Mouse (Mus musculus) embryonic facial prominence, embryonic 14.5 days (tissue): ENCODE measurements around the gene Recql5. TPM values are rescaled to one million over a fixed set of nuclear protein-coding genes. Genes with fewer than 3 reads are reported as not detected.
A peak's percentile ranks its signal among the peaks of the same experiment; 100 is the strongest.

ENCODE experiments used
- ATAC-seq: fragments of 200-750 bp; cut with Nextera tagmentation; 2 replicates; pipeline ENCODE4 v1.8.0; 2017; ENCODE audit warnings: low read depth, moderate number of reproducible peaks, moderate TSS enrichment
- DNase-seq: peaks from one replicate; pipeline ENCODE4 v3.0.0-alpha.2; 2015; ENCODE audit warnings: low spot score
- H3K27ac ChIP-seq: fragments of 300-500 bp; sonication (generic); replicated peaks from 2 replicates; pipeline ENCODE4 v1.5.1; 2014; ENCODE audit warnings: low read depth, mild to moderate bottlenecking, low read length, moderate library complexity
- H3K27me3 ChIP-seq: fragments of 300-500 bp; sonication (generic); replicated peaks from 2 replicates; pipeline ENCODE4 v1.6.1; 2014; ENCODE audit warnings: low read length; ENCODE audit not compliant: control insufficient read depth, insufficient read depth
- H3K36me3 ChIP-seq: fragments of 300-500 bp; sonication (generic); 2 replicates; pipeline ENCODE4 v1.6.1; 2014; ENCODE audit warnings: low read length, mixed read lengths; ENCODE audit not compliant: control insufficient read depth, insufficient read depth
- H3K4me1 ChIP-seq: fragments of 300-500 bp; sonication (generic); 2 replicates; pipeline ENCODE4 v1.6.1; 2014; ENCODE audit warnings: antibody characterized with exemption, low read length; ENCODE audit not compliant: control insufficient read depth, insufficient read depth
- H3K4me2 ChIP-seq: fragments of 300-500 bp; sonication (generic); 2 replicates; pipeline ENCODE4 v1.6.1; 2014; ENCODE audit warnings: low read depth, mild to moderate bottlenecking, low read length, moderate library complexity, mixed read lengths
- H3K4me3 ChIP-seq: fragments of 300-500 bp; sonication (generic); 2 replicates; pipeline ENCODE4 v1.5.1; 2014; ENCODE audit warnings: low read depth, mild to moderate bottlenecking, low read length
- H3K9ac ChIP-seq: fragments of 300-500 bp; sonication (generic); 2 replicates; pipeline ENCODE4 v1.6.1; 2014; ENCODE audit warnings: low read depth, mild to moderate bottlenecking, low read length, moderate library complexity, mixed read lengths
- H3K9me3 ChIP-seq: fragments of 300-500 bp; sonication (generic); 2 replicates; pipeline ENCODE4 v1.6.1; 2016; ENCODE audit warnings: low read length; ENCODE audit not compliant: control insufficient read depth
- WGBS: fragments of 180-500 bp; shearing (Covaris S2); extraction: QIAGEN DNeasy Blood & Tissue Kit; methylation state at CpG from one replicate; pipeline ENCODE4 v1.1.7; 2014; 5-methylcytosine and 5-hydroxymethylcytosine counted together
- polyA plus RNA-seq: library from polyadenylated mRNA; unstranded; fragments of >200 nt; fragmentation: Nextera tagmentation; extraction: Ambion mirVana; gene quantifications from 2 replicates; pipeline ENCODE4 v1.2.1, GENCODE M21; 2014

Recql5 gene
- polyA plus RNA-seq, 1 experiment from 2014 or later = 13.3 TPM

GRCm38 (mm10) chr11:115948316-115948715 lies 15.0 kb upstream of the Recql5 start:
- Histone ChIP-seq H3K27me3 (no peaks in the 10 kb centered on the region), H3K36me3 (peaks cover 75% of the 10 kb centered on the region), H3K4me1 (no peaks in the 10 kb centered on the region), H3K4me3 (no peak overlapping the region), H3K4me2 (no peak overlapping the region), H3K9me3 (no peaks in the 10 kb centered on the region), H3K27ac (no peak overlapping the region), H3K9ac (no peak overlapping the region)
- WGBS = 87% methylated on average over 9 of the region's 9 CpGs
- ATAC-seq = no peak
- no peak for DNase-seq

- ATAC-seq (0 out of 2 replicates have a peak, but pooled peaks have one; percentile 9), DNase-seq (peak; percentile 71)
- Histone ChIP-seq H3K4me1 (no peaks in the 10 kb centered on the region), H3K4me2 (no peak overlapping the region), H3K4me3 (no peak overlapping the region), H3K36me3 (peaks cover 78% of the 10 kb centered on the region), H3K27me3 (no peaks in the 10 kb centered on the region), H3K27ac (peak overlapping the region; percentile 65), H3K9me3 (no peaks in the 10 kb centered on the region), H3K9ac (no peak overlapping the region)
- 86% methylated on average over 9 of the region's 9 CpGs for WGBS
These were observed 13.0 kb upstream of the Recql5 start for GRCm38 (mm10) chr11:115946221-115946828.

GRCm38 (mm10) chr11:115945247-115945646 lies 12.0 kb upstream of the Recql5 start:
- peak; percentile 77 for ATAC-seq
- DNase-seq = peak; percentile 74
- H3K36me3 ChIP-seq = peaks cover 78% of the 10 kb centered on the region
- 0 out of 2 replicates have a peak overlapping the region, but pooled peaks have one; percentile 5 for H3K9ac ChIP-seq
- no peak overlapping the region for H3K4me3 ChIP-seq
- H3K4me2 ChIP-seq = no peak overlapping the region
- no peaks in the 10 kb centered on the region for H3K9me3 ChIP-seq
- peak overlapping the region; percentile 71 for H3K27ac ChIP-seq
- H3K4me1 ChIP-seq = no peaks in the 10 kb centered on the region
- no peaks in the 10 kb centered on the region for H3K27me3 ChIP-seq
- 74% methylated on average over 7 of the region's 8 CpGs for WGBS

GRCm38 (mm10) chr11:115941980-115942379 lies 8.7 kb upstream of the Recql5 start:
- no peaks in the 10 kb centered on the region for H3K27me3 ChIP-seq
- no peak for DNase-seq
- H3K4me3 ChIP-seq = no peak overlapping the region
- H3K9ac ChIP-seq = no peak overlapping the region
- no peak overlapping the region for H3K27ac ChIP-seq
- H3K4me2 ChIP-seq = no peak overlapping the region
- H3K9me3 ChIP-seq = no peaks in the 10 kb centered on the region
- no peak for ATAC-seq
- peaks cover 85% of the 10 kb centered on the region for H3K36me3 ChIP-seq
- WGBS = 84% methylated on average over 7 of the region's 7 CpGs
- H3K4me1 ChIP-seq = no peaks in the 10 kb centered on the region

GRCm38 (mm10) chr11:115939690-115940329 lies 6.5 kb upstream of the Recql5 start:
- WGBS = 37% methylated on average over 6 of the region's 6 CpGs
- peak; percentile 79 for DNase-seq

GRCm38 (mm10) chr11:115933747-115934110 lies 452 bp upstream of the Recql5 start:
- ATAC-seq (peak; percentile 38), DNase-seq (no peak)
- Histone ChIP-seq H3K36me3 (peaks cover 33% of the 10 kb centered on the region), H3K4me1 (peaks cover 16% of the 10 kb centered on the region), H3K27ac (peak overlapping the region; percentile 78), H3K4me3 (peak overlapping the region; percentile 71), H3K27me3 (no peaks in the 10 kb centered on the region), H3K4me2 (peak overlapping the region; percentile 72), H3K9me3 (no peaks in the 10 kb centered on the region), H3K9ac (peak overlapping the region; percentile 88)
- 0% methylated on average over 16 of the region's 16 CpGs for WGBS

More at GRCm38 (mm10) chr11:115939690-115940329, 6.5 kb upstream of the Recql5 start:
- Histone ChIP-seq H3K9ac (no peak overlapping the region), H3K4me3 (no peak overlapping the region), H3K4me1 (peaks cover 1% of the 10 kb centered on the region), H3K9me3 (no peaks in the 10 kb centered on the region), H3K4me2 (no peak overlapping the region), H3K36me3 (peaks cover 82% of the 10 kb centered on the region), H3K27me3 (no peaks in the 10 kb centered on the region), H3K27ac (no peak overlapping the region)
- no peak for ATAC-seq

GRCm38 (mm10) chr11:115931235-115931634 lies 2.0 kb downstream of the Recql5 start:
- H3K27me3 ChIP-seq = no peaks in the 10 kb centered on the region
- no peaks in the 10 kb centered on the region for H3K9me3 ChIP-seq
- DNase-seq = no peak
- peaks cover 25% of the 10 kb centered on the region for H3K36me3 ChIP-seq
- ATAC-seq = no peak
- WGBS = 70% methylated on average over 3 of the region's 3 CpGs
- no peak overlapping the region for H3K9ac ChIP-seq
- H3K4me3 ChIP-seq = no peak overlapping the region
- peaks cover 16% of the 10 kb centered on the region for H3K4me1 ChIP-seq
- no peak overlapping the region for H3K4me2 ChIP-seq
- no peak overlapping the region for H3K27ac ChIP-seq

- no peak overlapping the region for H3K4me2 ChIP-seq
- ATAC-seq (no peak), DNase-seq (no peak)
- H3K36me3 ChIP-seq = peaks cover 25% of the 10 kb centered on the region
- no peaks in the 10 kb centered on the region for H3K9me3 ChIP-seq
- 84% methylated on average over 3 of the region's 3 CpGs for WGBS
- H3K27me3 ChIP-seq = no peaks in the 10 kb centered on the region
- peaks cover 15% of the 10 kb centered on the region for H3K4me1 ChIP-seq
- H3K27ac ChIP-seq = no peak overlapping the region
- H3K4me3 ChIP-seq = no peak overlapping the region
- H3K9ac ChIP-seq = no peak overlapping the region
These were observed 3.5 kb downstream of the Recql5 start for GRCm38 (mm10) chr11:115929818-115930217.

- Histone ChIP-seq H3K9ac (no peak overlapping the region), H3K4me1 (peaks cover 7% of the 10 kb centered on the region), H3K9me3 (no peaks in the 10 kb centered on the region), H3K27ac (no peak overlapping the region), H3K4me2 (no peak overlapping the region), H3K27me3 (no peaks in the 10 kb centered on the region), H3K36me3 (peaks cover 30% of the 10 kb centered on the region), H3K4me3 (no peak overlapping the region)
- no peak for DNase-seq
- no peak for ATAC-seq
- WGBS = 93% methylated on average over 8 of the region's 8 CpGs
These were observed 4.2 kb downstream of the Recql5 start for GRCm38 (mm10) chr11:115929031-115929430.
